Mouse (Mus musculus): ENCODE data around the gene Ppp6c.
"Not testable (repeated sequence)": the region's sequence is repeated elsewhere in the genome, so short reads cannot be mapped to it uniquely, and the experiment has no call there.

The Ppp6c gene

GRCm38 (mm10) chr2:39226019-39226640, at the start of gene Ppp6c:
Gene Ppp6c, minus strand, starts transcription at chr2:39226451.
- DNase-seq (ENCODE audit: extremely low read depth, low read depth): peak; percentile 96

DNA sequence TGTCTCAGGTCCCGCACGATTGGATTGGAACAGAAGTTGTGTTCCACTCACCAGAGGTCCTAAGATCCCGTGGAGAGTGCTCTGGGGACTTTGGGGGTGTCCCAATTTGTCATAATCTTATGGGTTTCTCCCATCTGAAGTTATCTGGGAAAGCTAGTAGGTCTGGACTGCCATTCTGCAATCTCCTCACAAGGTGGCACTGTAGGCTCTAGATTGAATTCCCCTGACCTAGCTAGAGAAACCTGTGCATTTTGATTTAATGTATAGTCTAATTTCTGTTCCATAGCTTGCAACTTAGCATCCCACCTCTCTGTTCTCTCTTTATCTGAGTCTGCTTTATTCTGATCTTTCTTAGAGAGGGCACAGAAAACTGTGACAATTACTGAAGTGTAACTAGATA, 42.1 kb upstream of the Ppp6c start:
- peak; percentile 15 for DNase-seq (ENCODE audit: extremely low read depth, low read depth)

DNA sequence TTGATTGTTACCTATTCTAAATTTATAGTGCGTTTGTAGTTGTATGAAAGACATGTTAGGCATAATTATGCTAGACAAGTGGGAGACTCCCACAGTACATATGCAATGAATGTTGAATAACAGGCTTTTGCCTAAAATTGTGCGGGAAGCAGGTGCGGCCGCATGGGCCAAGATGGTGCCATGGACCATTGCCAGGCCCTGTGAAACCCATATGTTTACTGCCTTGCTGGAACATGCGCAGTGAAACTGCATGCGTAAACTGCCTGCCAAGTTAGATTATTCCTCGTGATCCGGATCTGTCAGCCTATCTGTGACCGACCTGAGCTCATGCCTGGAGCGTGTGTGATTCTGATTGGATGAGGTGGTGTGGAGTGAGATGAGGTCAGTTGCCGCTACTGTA, 26.0 kb upstream of the Ppp6c start:
- not testable (repeated sequence) for DNase-seq (ENCODE audit: extremely low read depth, low read depth)

- not testable (repeated sequence) for DNase-seq (ENCODE audit: extremely low read depth, low read depth)
Measured at GRCm38 (mm10) chr2:39246862-39247261, 20.6 kb upstream of the Ppp6c start.

DNA sequence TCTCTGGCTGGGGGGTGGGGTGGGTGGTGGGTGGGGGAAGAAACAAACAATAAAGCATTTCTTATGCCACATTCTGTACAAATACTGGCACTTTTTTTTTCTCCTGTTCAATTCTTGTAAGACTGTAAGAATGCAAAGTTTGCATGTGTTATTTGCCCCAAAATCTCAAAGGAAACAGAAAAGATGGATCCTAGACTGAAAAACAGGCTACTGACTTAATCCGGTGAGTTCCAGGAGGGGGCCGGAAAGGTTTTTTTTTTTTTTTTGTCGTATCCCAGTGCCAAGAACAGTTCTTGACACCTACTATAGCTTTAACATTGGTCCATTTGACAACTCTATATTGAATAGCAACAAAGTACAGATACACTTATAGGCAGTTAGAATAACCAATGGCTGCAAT, 480 bp upstream of the Ppp6c start:
- DNase-seq (ENCODE audit: extremely low read depth, low read depth): no peak

GRCm38 (mm10) chr2:39225331-39226018, 776 bp downstream of the Ppp6c start:
- peak; percentile 37 for DNase-seq (ENCODE audit: extremely low read depth, low read depth)

DNA sequence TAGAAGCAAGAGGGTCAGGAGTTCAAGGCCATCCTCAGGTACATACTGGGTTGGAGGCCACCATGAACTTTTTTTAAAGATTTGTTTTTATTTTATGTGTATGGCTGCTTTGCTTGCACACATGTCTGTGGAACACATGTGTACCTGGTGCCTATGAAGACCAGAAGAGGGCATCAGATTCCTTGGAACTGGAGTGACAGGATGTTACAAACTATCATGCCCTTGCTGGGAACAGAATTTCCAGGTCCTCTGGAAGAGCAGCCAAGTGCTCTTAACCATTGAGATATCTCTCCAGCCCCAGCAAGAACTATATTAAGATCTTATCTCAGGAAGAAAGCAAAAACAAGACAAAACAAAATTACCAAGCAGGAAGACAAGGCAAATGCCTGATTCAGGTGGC, 1.6 kb downstream of the Ppp6c start:
- DNase-seq (ENCODE audit: extremely low read depth, low read depth): no peak

DNA sequence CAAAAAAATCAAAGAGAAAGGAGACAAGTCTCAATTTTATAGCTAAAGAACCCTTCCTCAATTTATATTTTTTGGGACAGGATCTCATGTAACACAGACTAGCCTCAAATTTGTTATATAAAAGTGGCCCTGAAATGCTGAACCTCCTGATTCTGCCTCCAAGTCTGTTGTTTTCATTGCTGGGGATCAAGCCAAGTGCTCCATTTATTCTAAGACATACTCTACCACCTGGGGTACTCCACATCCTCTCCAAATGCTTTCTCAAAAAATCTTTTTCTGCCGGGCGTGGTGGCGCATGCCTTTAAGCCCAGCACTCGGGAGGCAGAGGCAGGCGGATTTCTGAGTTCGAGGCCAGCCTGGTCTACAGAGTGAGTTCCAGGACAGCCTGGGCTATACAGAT, 6.2 kb downstream of the Ppp6c start:
- no peak for DNase-seq (ENCODE audit: extremely low read depth, low read depth)

DNA sequence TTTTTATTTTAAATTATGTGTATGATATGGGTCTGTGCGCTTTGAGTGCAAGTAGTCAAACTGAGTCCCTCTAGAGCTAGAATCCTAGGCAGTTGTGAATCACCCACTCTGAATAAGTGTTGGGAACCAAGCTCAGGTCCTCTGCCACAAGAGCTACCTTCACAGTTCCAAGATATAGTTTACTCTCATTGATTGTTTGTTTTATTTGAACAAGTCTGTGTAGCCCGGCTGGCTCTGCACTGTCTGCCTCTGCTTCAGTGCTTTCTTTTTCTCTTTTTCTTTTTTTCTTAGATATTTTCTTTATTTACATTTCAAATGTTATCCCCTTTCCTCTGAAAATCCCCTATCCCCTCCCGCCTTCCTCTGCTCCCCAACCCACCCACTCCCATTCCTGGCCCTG, 7.2 kb downstream of the Ppp6c start:
- no peak for DNase-seq (ENCODE audit: extremely low read depth, low read depth)

DNA sequence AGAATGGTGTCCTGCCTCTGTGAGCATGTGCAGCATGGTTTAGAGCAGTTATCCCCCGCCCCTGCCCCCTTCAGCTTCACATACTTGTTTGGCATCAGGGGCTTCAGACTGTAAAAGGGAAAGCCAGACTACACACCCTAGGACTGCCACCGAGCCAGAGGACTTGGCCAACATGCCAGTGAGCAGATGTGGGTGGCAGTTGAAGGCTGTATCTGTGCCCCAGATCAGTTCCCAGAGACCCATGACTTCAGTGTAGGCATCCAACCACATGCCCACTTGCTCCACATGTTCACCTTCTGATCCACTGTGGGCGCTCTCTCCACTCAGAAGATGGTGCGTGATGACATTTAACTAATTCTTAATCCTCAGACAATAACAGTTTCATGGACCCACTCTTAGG, 9.1 kb downstream of the Ppp6c start:
- DNase-seq (ENCODE audit: extremely low read depth, low read depth): no peak

- DNase-seq (ENCODE audit: extremely low read depth, low read depth): no peak
Measured at GRCm38 (mm10) chr2:39210738-39211137, 15.5 kb downstream of the Ppp6c start.

GRCm38 (mm10) chr2:39203359-39203758, 22.9 kb downstream of the Ppp6c start:
- no peak for DNase-seq (ENCODE audit: extremely low read depth, low read depth)

GRCm38 (mm10) chr2:39194809-39195208, 31.4 kb downstream of the Ppp6c start:
- DNase-seq (ENCODE audit: extremely low read depth, low read depth): no peak

DNA sequence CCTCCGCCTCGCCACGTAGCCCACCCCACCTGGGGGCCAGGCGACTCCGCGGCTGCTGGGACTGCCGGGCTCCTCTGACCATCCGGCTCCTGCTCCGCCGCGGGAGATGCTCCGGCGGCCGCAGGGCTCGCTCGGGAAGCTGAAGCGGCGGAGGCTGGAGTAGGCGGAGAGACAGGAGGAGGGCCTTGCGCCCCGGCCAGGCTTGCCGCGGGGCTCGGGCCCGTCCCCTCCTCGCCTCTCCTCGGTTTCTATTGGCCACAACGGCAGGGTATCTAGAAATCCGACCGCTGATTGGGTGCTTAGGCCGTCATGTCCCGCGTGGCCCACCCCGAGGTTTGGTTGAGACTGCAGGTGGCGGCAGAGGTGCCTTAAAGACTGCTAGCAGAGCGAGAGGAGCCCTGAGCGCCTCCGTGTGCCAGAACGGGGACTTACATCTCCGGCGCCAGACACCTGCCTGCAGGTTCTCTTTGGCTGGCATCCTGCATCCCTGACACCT, 35.6 kb downstream of the Ppp6c start, which contains the start of gene Scai:
Gene Scai (minus strand): TSS at position 174 of the 496 bp plus-strand sequence.
- DNase-seq (ENCODE audit: extremely low read depth, low read depth): peak; percentile 95

DNA sequence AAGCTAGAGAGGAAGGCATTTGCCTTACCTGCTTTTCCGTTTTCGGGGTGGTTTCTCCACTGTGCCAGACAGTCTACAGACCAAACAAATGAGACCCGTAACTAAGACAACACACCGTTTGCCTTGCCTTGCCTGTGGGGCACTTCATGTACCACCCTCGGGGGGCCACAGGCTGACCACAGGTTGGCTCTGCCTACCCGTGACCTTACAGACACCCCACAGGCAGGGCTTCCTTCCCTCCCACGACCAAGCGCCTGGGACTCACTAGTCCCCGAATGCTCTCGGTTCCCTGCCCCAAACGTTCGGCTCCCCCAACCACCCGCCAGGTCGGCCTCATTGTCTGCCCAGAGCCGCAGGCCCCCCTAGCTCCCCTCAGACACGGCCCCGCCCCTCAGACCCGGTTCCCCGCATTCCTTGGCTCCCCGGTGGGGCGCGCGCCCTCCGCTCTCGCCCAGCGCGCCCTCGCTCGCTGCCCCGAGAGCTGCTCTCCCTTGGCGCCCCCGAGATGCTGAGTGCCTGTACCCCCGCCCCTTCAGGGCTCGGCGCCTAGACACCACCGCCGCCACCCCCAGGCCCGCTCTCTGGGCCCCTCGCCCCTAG, 36.2 kb downstream of the Ppp6c start:
- peak; percentile 9 for DNase-seq (ENCODE audit: extremely low read depth, low read depth)

- no peak for DNase-seq (ENCODE audit: extremely low read depth, low read depth)
Measured at GRCm38 (mm10) chr2:39185942-39186341, 40.3 kb downstream of the Ppp6c start.

GRCm38 (mm10) chr2:39183587-39183986, 42.7 kb downstream of the Ppp6c start:
- DNase-seq (ENCODE audit: extremely low read depth, low read depth): no peak

GRCm38 (mm10) chr2:39160996-39161395, 65.3 kb downstream of the Ppp6c start:
- no peak for DNase-seq (ENCODE audit: extremely low read depth, low read depth)

DNA sequence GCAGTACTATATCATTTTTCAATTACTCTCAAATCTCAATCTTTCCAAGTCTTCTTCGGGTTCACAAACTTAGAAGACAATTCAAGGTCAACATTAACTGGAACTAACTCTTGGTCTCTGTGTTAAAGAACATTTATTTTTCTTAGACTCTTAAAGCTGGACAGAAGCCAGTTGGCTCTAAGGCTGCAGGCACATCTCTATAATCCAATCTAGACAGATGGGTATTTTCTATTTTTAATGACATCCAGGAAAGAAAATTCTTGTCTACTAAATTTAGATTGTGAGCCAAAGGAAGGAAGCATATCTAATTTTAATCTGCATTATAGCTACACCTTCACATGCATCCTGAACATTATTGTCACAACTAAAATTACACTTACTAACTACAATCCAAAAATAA, 68.3 kb downstream of the Ppp6c start:
- DNase-seq (ENCODE audit: extremely low read depth, low read depth): no peak

DNA sequence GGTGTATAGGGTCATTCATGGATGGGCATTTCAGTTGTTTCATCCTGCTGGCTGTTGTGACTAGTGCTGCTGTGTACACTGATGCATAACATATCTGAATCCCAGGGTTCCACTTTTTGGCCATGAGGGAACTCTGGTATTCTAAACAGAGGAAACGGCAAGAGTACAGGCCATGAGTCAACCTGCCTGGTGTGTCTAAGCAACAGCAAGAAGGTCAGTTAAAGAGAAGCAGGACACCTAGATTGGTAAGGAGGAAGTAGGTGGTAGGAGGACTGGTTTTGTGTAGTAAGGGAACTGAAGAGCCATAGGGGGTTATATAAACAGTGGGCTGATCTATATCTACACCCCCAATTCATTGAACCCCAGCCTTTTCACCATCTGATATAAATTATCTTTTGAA, 69.4 kb downstream of the Ppp6c start:
- DNase-seq (ENCODE audit: extremely low read depth, low read depth): no peak

GRCm38 (mm10) chr2:39150943-39151342, 75.3 kb downstream of the Ppp6c start:
- no peak for DNase-seq (ENCODE audit: extremely low read depth, low read depth)

DNA sequence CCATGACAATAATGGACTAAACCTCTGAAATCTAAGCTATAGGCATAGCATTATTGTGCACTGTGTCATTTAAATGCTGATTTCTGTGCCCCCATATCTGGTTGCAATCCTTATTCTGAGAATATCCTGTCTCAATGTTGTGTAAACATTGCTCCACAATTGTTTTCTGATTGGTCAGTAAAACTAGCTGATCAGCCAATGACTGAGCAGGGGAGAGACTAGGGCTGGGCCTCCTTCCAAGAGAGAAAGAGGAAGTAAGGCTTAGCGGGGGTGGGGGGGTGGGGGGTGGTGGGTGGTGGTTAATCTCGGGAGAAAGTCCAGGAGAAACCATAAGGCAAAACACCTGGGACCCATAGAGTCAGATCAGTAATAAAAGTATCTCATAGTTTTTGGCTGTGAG, 78.2 kb downstream of the Ppp6c start:
- peak; percentile 76 for DNase-seq (ENCODE audit: extremely low read depth, low read depth)

GRCm38 (mm10) chr2:39146469-39146868, 79.8 kb downstream of the Ppp6c start:
- DNase-seq (ENCODE audit: extremely low read depth, low read depth): no peak

Measured in MEL-GATA-1-ER (cell line).